In genomic region chr5:119670566-119671108, GRCm38 (mm10) we compare ENCODE assay signal across 9 mouse cellular contexts. TPM values are rescaled to one million over a fixed set of nuclear protein-coding genes. Genes with fewer than 3 reads are reported as not detected.
DNase-seq lines count a peak whose midpoint lies in the region; ATAC-seq lines count a peak whose summit lies in the region.
"Had no signal": no experiment of that assay in that cellular context is flagged by ENCODE, and none has a peak within 500 bp of the region (broad histone marks: within the 10 kb centered on the region; RNA-seq: fewer than 3 reads in every experiment).

TSS of gene Tbx3 (plus strand) at chr5:119670669.

- peak within 1 kb of the TSS; percentile 83 for H3K4me3 ChIP-seq in megakaryocyte, embryonic 14.5 days (replicated peaks)
- H3K4me3 ChIP-seq in heart, embryonic 12.5 days, result peak within 1 kb of the TSS; percentile 58
- peak within 1 kb of the TSS; percentile 51 for H3K4me3 ChIP-seq in kidney, embryonic 15.5 days (replicated peaks)

- no peaks in the 10 kb centered on the region for H3K36me3 ChIP-seq in megakaryocyte, embryonic 14.5 days (replicated peaks; ENCODE audit: low read length)
- H3K36me3 ChIP-seq in heart, embryonic 12.5 days, result no peaks in the 10 kb centered on the region
- H3K36me3 ChIP-seq in kidney, embryonic 15.5 days, result no peaks in the 10 kb centered on the region
- H3K36me3 ChIP-seq: G1E had no signal

- H3K9me3 ChIP-seq in megakaryocyte, embryonic 14.5 days, result no peaks in the 10 kb centered on the region
- no peaks in the 10 kb centered on the region for H3K9me3 ChIP-seq in heart, embryonic 12.5 days (replicated peaks)
- no peaks in the 10 kb centered on the region for H3K9me3 ChIP-seq in kidney, embryonic 15.5 days (replicated peaks)

- peaks cover 29% of the 10 kb centered on the region for H3K4me1 ChIP-seq in megakaryocyte, embryonic 14.5 days
- H3K4me1 ChIP-seq in heart, embryonic 12.5 days (replicated peaks), result peaks cover 40% of the 10 kb centered on the region
- peaks cover 55% of the 10 kb centered on the region for H3K4me1 ChIP-seq in kidney, embryonic 15.5 days

- peak within 1 kb of the TSS; percentile 92 for H3K4me2 ChIP-seq in heart, embryonic 12.5 days
- H3K4me2 ChIP-seq in kidney, embryonic 15.5 days, result peak within 1 kb of the TSS; percentile 84

- under 1% methylated on average over 43 of the region's 43 CpGs for WGBS in heart, embryonic 12.5 days
- WGBS in kidney, embryonic 15.5 days, result under 1% methylated on average over 43 of the region's 43 CpGs

- peaks cover 98% of the 10 kb centered on the region for H3K27me3 ChIP-seq in megakaryocyte, embryonic 14.5 days (replicated peaks)
- H3K27me3 ChIP-seq in heart, embryonic 12.5 days (replicated peaks), result peaks cover 66% of the 10 kb centered on the region
- peaks cover 95% of the 10 kb centered on the region for H3K27me3 ChIP-seq in kidney, embryonic 15.5 days

- ATAC-seq in megakaryocyte, adult 5-6 weeks (ENCODE audit: poor library complexity, severe bottlenecking), result no peak
- ATAC-seq in heart, embryonic 12.5 days (ENCODE audit: insufficient number of reproducible peaks, low FRiP score), result peak; percentile 91
- ATAC-seq in kidney, embryonic 15.5 days (replicated peaks; ENCODE audit: low FRiP score), result peak; percentile 95

- H3K27ac ChIP-seq in heart, embryonic 12.5 days (ENCODE audit: poor library complexity, severe bottlenecking), result peak within 1 kb of the TSS; percentile 74
- H3K27ac ChIP-seq in kidney, embryonic 15.5 days, result peak within 1 kb of the TSS; percentile 98

- DNase-seq in fibroblast of lung, adult 2 months (ENCODE audit: low read depth), result peak; percentile 95
- peak; percentile 84 for DNase-seq in liver
- peak; percentile 25 to 44 for DNase-seq in natural killer cell, adult 2 months (ENCODE audit: low spot score in 2 of 2)
- peak; percentile 85 for DNase-seq in testis, postnatal 10 days (ENCODE audit: low spot score)

- peak within 1 kb of the TSS; percentile 75 for H3K9ac ChIP-seq in heart, embryonic 12.5 days
- peak within 1 kb of the TSS; percentile 58 for H3K9ac ChIP-seq in kidney, embryonic 15.5 days

RNA-seq across cellular contexts. Expression of gene Tbx3, which starts in this region (rescaled TPM):
- polyA plus RNA-seq in megakaryocyte, embryonic 14.5 days (2012; ENCODE audit: insufficient read depth, low replicate concordance), result 0.45 TPM in 1 of 2 replicates, not detected in the other
- not detected in 2 replicates for total RNA-seq in megakaryocyte, adult 5-6 weeks (2015)
- not detected in 2 replicates for total RNA-seq in megakaryocyte, adult 5-6 weeks (2017)
- 18.8 and 21.0 TPM in 2 replicates for polyA plus RNA-seq in heart, embryonic 12.5 days (2016; fragmentation: Nextera tagmentation; extraction: Ambion mirVana)
- 51.1 and 54.4 TPM in 2 replicates for polyA plus RNA-seq in kidney, embryonic 15.5 days (2015; fragmentation: Nextera tagmentation; extraction: Ambion mirVana)
- polyA plus RNA-seq: G1E had no signal

Comparison
In these comparisons a context has a peak if more than half of its experiments do, and no peak if none do; other contexts are left out.
1. RNA of gene Tbx3 (polyA plus RNA-seq): 51.1 to 54.4 TPM in kidney, embryonic 15.5 days and 18.8 to 21.0 TPM in heart, embryonic 12.5 days; 0.45 TPM in megakaryocyte, embryonic 14.5 days; every median in the first group is over 10 times any median in the second.
2. DNase-seq: peak in every context shown above with its lines; median percentile 95 in fibroblast of lung, adult 2 months; 85 in testis, postnatal 10 days; 84 in liver; 34 in natural killer cell, adult 2 months.
3. Peak in every context shown above with its lines, with median percentiles within 50 percentile points of each other: H3K4me3 ChIP-seq.